Mouse (Mus musculus) hindbrain, postnatal 0 days (tissue): Measurements from ENCODE around the gene Top2b. TPM values are rescaled to one million over a fixed set of nuclear protein-coding genes. Genes with fewer than 3 reads are reported as not detected.
A peak's percentile ranks its signal among the peaks of the same experiment; 100 is the strongest.

Source experiments
- ATAC-seq: fragments of 200-750 bp; cut with Nextera tagmentation; 2 replicates; pipeline ENCODE4 v1.8.0; 2017; ENCODE audit warnings: mild to moderate bottlenecking, moderate TSS enrichment, moderate library complexity
- DNase-seq: peaks from one replicate; pipeline ENCODE4 v3.0.0-alpha.2; 2015; ENCODE audit warnings: low spot score
- H3K27ac ChIP-seq: fragments of 300-500 bp; sonication (generic); 2 replicates; pipeline ENCODE4 v1.5.1; 2014; ENCODE audit warnings: mild to moderate bottlenecking
- H3K27me3 ChIP-seq: fragments of 300-500 bp; sonication (generic); 2 replicates; pipeline ENCODE4 v1.6.1; 2014; ENCODE audit warnings: low read length, mixed read lengths; ENCODE audit not compliant: insufficient read depth
- H3K36me3 ChIP-seq: fragments of 300-500 bp; sonication (generic); 2 replicates; pipeline ENCODE4 v1.6.1; 2014; ENCODE audit warnings: low read length, mixed read lengths; ENCODE audit not compliant: insufficient read depth
- H3K4me1 ChIP-seq: fragments of 300-500 bp; sonication (generic); 2 replicates; pipeline ENCODE4 v1.6.1; 2014; ENCODE audit warnings: antibody characterized with exemption, low read length, mixed read lengths; ENCODE audit not compliant: insufficient read depth
- H3K4me2 ChIP-seq: fragments of 300-500 bp; sonication (generic); 2 replicates; pipeline ENCODE4 v1.6.1; 2014; ENCODE audit warnings: low read depth, mild to moderate bottlenecking, low read length, moderate library complexity, mixed read lengths
- H3K4me3 ChIP-seq: fragments of 300-500 bp; sonication (generic); 2 replicates; pipeline ENCODE4 v1.5.1; 2014; ENCODE audit warnings: low read length
- H3K9ac ChIP-seq: fragments of 300-500 bp; sonication (generic); replicated peaks from 2 replicates; pipeline ENCODE4 v1.6.1; 2014; ENCODE audit warnings: mild to moderate bottlenecking, low read length, moderate library complexity, mixed read lengths
- H3K9me3 ChIP-seq: fragments of 300-500 bp; sonication (generic); 2 replicates; pipeline ENCODE4 v1.6.1; 2016; ENCODE audit warnings: low read length, mixed read lengths
- CTCF ChIP-seq: IDR thresholded peaks from 2 replicates; pipeline ENCODE4 v1.5.1; 2016; ENCODE audit warnings: antibody characterized with exemption, control low read depth, low read depth
- WGBS: fragments of 180-500 bp; shearing (Covaris S2); extraction: QIAGEN DNeasy Blood & Tissue Kit; methylation state at CpG from one replicate; pipeline ENCODE4 v1.1.7; 2014; 5-methylcytosine and 5-hydroxymethylcytosine counted together
- polyA plus RNA-seq: library from polyadenylated mRNA; unstranded; fragments of >200 nt; fragmentation: Nextera tagmentation; extraction: Ambion mirVana; gene quantifications from 2 replicates; pipeline ENCODE4 v1.2.1, GENCODE M21; 2015
- total RNA-seq: library from RNA; depleted of rRNA; stranded (reverse); fragments of >200 nt; gene quantifications from 2 replicates; pipeline ENCODE4 v1.2.3, GENCODE M21; 2014

Top2b gene
- total and polyA plus RNA-seq, 2 experiments from 2014 or later, result 40.9 to 79.0 TPM

- Histone ChIP-seq H3K4me1 (no peaks in the 10 kb centered on the region), H3K4me2 (peak overlapping the region; percentile 76), H3K4me3 (peak overlapping the region; percentile 97), H3K27me3 (no peaks in the 10 kb centered on the region), H3K27ac (peak overlapping the region; percentile 100), H3K36me3 (no peaks in the 10 kb centered on the region), H3K9me3 (no peaks in the 10 kb centered on the region), H3K9ac (peak overlapping the region; percentile 100)
- ATAC-seq (peak; percentile 57), DNase-seq (peak; percentile 68)
- no peak for TF ChIP-seq CTCF
- WGBS, result under 1% methylated on average over 82 of the region's 87 CpGs
Observed at GRCm38 (mm10) chr14:16365362-16366173, 589 bp downstream of the Top2b start.

- H3K4me3 ChIP-seq, result peak overlapping the region; percentile 97
- peak overlapping the region; percentile 100 for H3K27ac ChIP-seq
- H3K9ac ChIP-seq, result peak overlapping the region; percentile 100
- H3K9me3 ChIP-seq, result no peaks in the 10 kb centered on the region
- no peaks in the 10 kb centered on the region for H3K4me1 ChIP-seq
- peak overlapping the region; percentile 76 for H3K4me2 ChIP-seq
- TF ChIP-seq CTCF, result no peak
- no peak for ATAC-seq
- no peaks in the 10 kb centered on the region for H3K36me3 ChIP-seq
- no peaks in the 10 kb centered on the region for H3K27me3 ChIP-seq
- 12% methylated on average over 16 of the region's 16 CpGs for WGBS
- no peak for DNase-seq
Observed at GRCm38 (mm10) chr14:16366174-16366889, 1.4 kb downstream of the Top2b start.

GRCm38 (mm10) chr14:16366986-16367385 is 2.0 kb downstream of the Top2b start:
- Histone ChIP-seq H3K27ac (no peak overlapping the region), H3K4me2 (peak overlapping the region; percentile 76), H3K4me1 (no peaks in the 10 kb centered on the region), H3K9ac (peak overlapping the region; percentile 100; the same call in 1 of the 2 replicates), H3K9me3 (no peaks in the 10 kb centered on the region), H3K36me3 (no peaks in the 10 kb centered on the region), H3K4me3 (peak overlapping the region; percentile 97), H3K27me3 (no peaks in the 10 kb centered on the region)
- 21% methylated on average over 2 of the region's 2 CpGs for whole genome bisulfite sequencing
- DNase-seq, result no peak
- ATAC-seq, result no peak
- TF ChIP-seq CTCF, result peak; percentile 24; the same call in 1 of the 2 replicates

- no peak for TF ChIP-seq CTCF
- H3K9ac ChIP-seq, result no peak overlapping the region
- no peaks in the 10 kb centered on the region for H3K9me3 ChIP-seq
- no peak overlapping the region for H3K27ac ChIP-seq
- no peak overlapping the region for H3K4me2 ChIP-seq
- no peaks in the 10 kb centered on the region for H3K36me3 ChIP-seq
- H3K4me1 ChIP-seq, result no peaks in the 10 kb centered on the region
- no peak for ATAC-seq
- no peak for DNase-seq
- H3K27me3 ChIP-seq, result no peaks in the 10 kb centered on the region
- no peak overlapping the region for H3K4me3 ChIP-seq
Observed at GRCm38 (mm10) chr14:16372761-16373160, 7.8 kb downstream of the Top2b start.

- Histone ChIP-seq H3K4me3 (no peak overlapping the region), H3K27me3 (no peaks in the 10 kb centered on the region), H3K27ac (no peak overlapping the region), H3K36me3 (no peaks in the 10 kb centered on the region), H3K4me1 (no peaks in the 10 kb centered on the region), H3K4me2 (no peak overlapping the region), H3K9me3 (no peaks in the 10 kb centered on the region), H3K9ac (no peak overlapping the region)
- TF ChIP-seq CTCF, result no peak
- DNase-seq (no peak), ATAC-seq (no peak)
Observed at GRCm38 (mm10) chr14:16373190-16373589, 8.2 kb downstream of the Top2b start.

GRCm38 (mm10) chr14:16379917-16380570 is 15.1 kb downstream of the Top2b start:
- Histone ChIP-seq H3K27ac (no peak overlapping the region), H3K9ac (no peak overlapping the region), H3K9me3 (no peaks in the 10 kb centered on the region), H3K4me3 (no peak overlapping the region), H3K4me2 (0 out of 2 replicates have a peak overlapping the region, but pooled peaks have one; percentile 18), H3K36me3 (no peaks in the 10 kb centered on the region), H3K27me3 (no peaks in the 10 kb centered on the region), H3K4me1 (0 out of 2 replicates have a peak, but pooled peaks cover 2% of the 10 kb centered on the region)
- TF ChIP-seq CTCF, result peak; percentile 89
- 9% methylated on average over 2 of the region's 2 CpGs for WGBS
- ATAC-seq (peak; percentile 90), DNase-seq (peak; percentile 86)
